Mouse (Mus musculus): ENCODE results near the gene Gm49337. TPM values are rescaled to one million over a fixed set of nuclear protein-coding genes. Genes with fewer than 3 reads are reported as not detected.

Gene Gm49337
- total and polyA plus RNA-seq, 3 experiments, result not detected

DNA sequence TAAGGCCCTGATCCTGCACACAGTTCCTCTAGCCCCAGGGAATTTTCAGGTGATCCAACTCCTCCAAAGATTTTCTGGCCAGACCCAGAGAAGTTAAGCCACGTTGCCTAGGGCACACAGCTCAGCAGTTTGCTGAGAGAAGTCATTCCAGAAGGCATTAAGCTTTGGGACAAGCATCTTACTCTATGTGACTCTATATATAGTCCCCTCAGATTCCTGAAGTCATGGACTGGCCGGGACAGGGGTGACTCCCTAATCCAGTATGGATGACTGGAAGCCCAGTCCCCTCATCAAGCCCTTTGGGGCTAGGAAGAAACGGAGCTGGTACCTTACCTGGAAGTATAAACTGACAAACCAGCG lies 22.3 kb upstream of the Gm49337 start:
- peak overlapping the region; percentile 86 for H3K9ac ChIP-seq (ENCODE audit: control insufficient read depth, low read depth, low read length, poor library complexity, severe bottlenecking)
- no peaks in the 10 kb centered on the region for H3K27me3 ChIP-seq (ENCODE audit: control insufficient read depth in 1 of 2, insufficient read depth in 2 of 2, low read length in 2 of 2)
- DNase-seq (ENCODE audit: low read depth, low spot score), result no peak
- H3K27ac ChIP-seq (ENCODE audit: control insufficient read depth, low read depth, low read length), result peak overlapping the region; percentile 32
- peaks cover 0 to 10% of the 10 kb centered on the region in 2 experiments; a peak in 2 of 4 replicates for H3K4me1 ChIP-seq (ENCODE audit: control insufficient read depth in 1 of 2, insufficient read depth in 2 of 2, low read length in 2 of 2)
- H3K4me3 ChIP-seq (ENCODE audit: control insufficient read depth in 1 of 2, insufficient read depth in 1 of 2, low read depth in 2 of 2, low read length in 2 of 2), result peak overlapping the region; percentile 90 to 98
- no peaks in the 10 kb centered on the region for H3K9me3 ChIP-seq (replicated peaks; ENCODE audit: insufficient read depth, low read length)
- 0 out of 2 replicates have a peak, but pooled peaks have one; percentile 1 for TF ChIP-seq HCFC1 (IDR thresholded peaks at IDR 0.05; ENCODE audit: low read depth, low read length)
- no peak for TF ChIP-seq GATA1 (IDR thresholded peaks at IDR 0.05; ENCODE audit: low read depth, low read length)
- no peak for TF ChIP-seq GABPA (IDR thresholded peaks at IDR 0.05; ENCODE audit: low read depth, low read length)
- TF ChIP-seq MYB (IDR thresholded peaks at IDR 0.05; ENCODE audit: low read depth, low read length), result no peak
- TF ChIP-seq MAX (IDR thresholded peaks at IDR 0.05; ENCODE audit: low read length), result peak; percentile 44; the same call in 1 of the 2 replicates
- H3K79me2 ChIP-seq (ENCODE audit: control insufficient read depth, insufficient read depth, low read length, poor library complexity), result peaks cover 14% of the 10 kb centered on the region
- H3K36me3 ChIP-seq (ENCODE audit: control insufficient read depth in 1 of 2, insufficient read depth in 2 of 2, low read length in 2 of 2), result peaks cover 2 to 4% of the 10 kb centered on the region in 2 experiments

- peaks cover 4 to 5% of the 10 kb centered on the region in 2 experiments for H3K36me3 ChIP-seq (ENCODE audit: control insufficient read depth in 1 of 2, insufficient read depth in 2 of 2, low read length in 2 of 2)
- no peak for DNase-seq (ENCODE audit: low read depth, low spot score)
- no peaks in the 10 kb centered on the region for H3K9me3 ChIP-seq (replicated peaks; ENCODE audit: insufficient read depth, low read length)
- peak within 1 kb of the TSS; percentile 90 to 98 for H3K4me3 ChIP-seq (ENCODE audit: control insufficient read depth in 1 of 2, insufficient read depth in 1 of 2, low read depth in 2 of 2, low read length in 2 of 2)
- no peaks in the 10 kb centered on the region for H3K27me3 ChIP-seq (ENCODE audit: control insufficient read depth in 1 of 2, insufficient read depth in 2 of 2, low read length in 2 of 2)
- TF ChIP-seq UBTF (IDR thresholded peaks at IDR 0.05; ENCODE audit: borderline replicate concordance, insufficient read depth, low read depth, low read length) (no peak), RAD21 (IDR thresholded peaks at IDR 0.05; ENCODE audit: low read depth, low read length) (no peak), MYC (IDR thresholded peaks at IDR 0.05; ENCODE audit: low read depth, low read length) (no peak), USF1 (IDR thresholded peaks at IDR 0.05; ENCODE audit: low read depth, low read length) (no peak), E2F4 (IDR thresholded peaks at IDR 0.05; ENCODE audit: borderline replicate concordance, low read depth, low read length) (no peak), JUND (IDR thresholded peaks at IDR 0.05; ENCODE audit: low read depth, low read length) (no peak), USF2 (IDR thresholded peaks at IDR 0.05; ENCODE audit: borderline replicate concordance in 1 of 2, insufficient read depth in 1 of 2, low read depth in 1 of 2, low read length in 2 of 2) (no peak), TAL1 (IDR thresholded peaks at IDR 0.05; ENCODE audit: low read length) (no peak), HCFC1 (IDR thresholded peaks at IDR 0.05; ENCODE audit: low read depth, low read length) (no peak)
- H3K79me2 ChIP-seq (ENCODE audit: control insufficient read depth, insufficient read depth, low read length, poor library complexity), result peaks cover 14% of the 10 kb centered on the region
- peak within 1 kb of the TSS; percentile 94 for H3K9ac ChIP-seq (ENCODE audit: control insufficient read depth, low read depth, low read length, poor library complexity, severe bottlenecking)
- peak within 1 kb of the TSS; percentile 67 for H3K27ac ChIP-seq (ENCODE audit: control insufficient read depth, low read depth, low read length)
- peaks cover 0 to 10% of the 10 kb centered on the region in 2 experiments; a peak in 2 of 4 replicates for H3K4me1 ChIP-seq (ENCODE audit: control insufficient read depth in 1 of 2, insufficient read depth in 2 of 2, low read length in 2 of 2)
Observed at GRCm38 (mm10) chr4:116151238-116151637, 21.9 kb upstream of the Gm49337 start, which contains the start of gene Lurap1. Lurap1 (minus strand) TSS chr4:116151338.

DNA sequence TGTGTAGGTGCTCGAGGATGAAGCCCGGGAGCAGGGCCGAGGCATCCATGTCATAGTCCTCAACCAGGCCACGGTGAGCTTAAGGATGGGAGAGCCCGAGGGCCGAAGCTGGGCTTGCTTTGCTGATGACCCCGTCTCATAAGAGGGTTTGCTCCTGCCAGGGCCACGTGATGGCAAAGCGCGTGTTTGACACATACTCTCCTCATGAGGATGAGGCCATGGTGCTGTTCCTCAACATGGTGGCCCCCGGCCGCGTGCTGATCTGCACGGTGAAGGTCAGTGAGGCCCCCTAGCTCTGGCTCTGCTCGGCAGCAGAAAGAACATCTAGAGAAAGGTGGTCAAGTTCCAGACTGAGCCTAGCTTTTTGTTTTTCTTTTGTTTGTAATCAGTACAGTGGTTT lies 20.5 kb upstream of the Gm49337 start:
- peaks cover 4 to 10% of the 10 kb centered on the region in 2 experiments for H3K36me3 ChIP-seq (ENCODE audit: control insufficient read depth in 1 of 2, insufficient read depth in 2 of 2, low read length in 2 of 2)

More for the DNA sequence above, 20.5 kb upstream of the Gm49337 start:
- no peak overlapping the region for H3K9ac ChIP-seq (ENCODE audit: control insufficient read depth, low read depth, low read length, poor library complexity, severe bottlenecking)
- H3K27ac ChIP-seq (ENCODE audit: control insufficient read depth, low read depth, low read length), result no peak overlapping the region
- H3K4me3 ChIP-seq (ENCODE audit: control insufficient read depth in 1 of 2, insufficient read depth in 1 of 2, low read depth in 2 of 2, low read length in 2 of 2), result no peak overlapping the region
- DNase-seq (ENCODE audit: low read depth, low spot score), result no peak
- no peaks in the 10 kb centered on the region for H3K27me3 ChIP-seq (ENCODE audit: control insufficient read depth in 1 of 2, insufficient read depth in 2 of 2, low read length in 2 of 2)
- no peaks in the 10 kb centered on the region for H3K9me3 ChIP-seq (replicated peaks; ENCODE audit: insufficient read depth, low read length)
- no peak for TF ChIP-seq UBTF (IDR thresholded peaks at IDR 0.05; ENCODE audit: borderline replicate concordance, insufficient read depth, low read depth, low read length)
- TF ChIP-seq KAT2A (conservative IDR thresholded peaks at IDR 0.05; ENCODE audit: low read depth, low read length), result no peak
- TF ChIP-seq CHD1 (IDR thresholded peaks at IDR 0.05; ENCODE audit: low read depth, low read length), result no peak
- TF ChIP-seq EP300 (IDR thresholded peaks at IDR 0.05; ENCODE audit: low read depth in 1 of 2, low read length in 2 of 2), result no peak
- TF ChIP-seq HCFC1 (IDR thresholded peaks at IDR 0.05; ENCODE audit: low read depth, low read length), result no peak
- TF ChIP-seq TAL1 (IDR thresholded peaks at IDR 0.05; ENCODE audit: low read length), result no peak
- no peak for TF ChIP-seq MEF2A (IDR thresholded peaks at IDR 0.05; ENCODE audit: extremely low read depth, insufficient replicate concordance, low read depth, low read length, poor library complexity, severe bottlenecking)
- no peak for TF ChIP-seq ZKSCAN1 (IDR thresholded peaks at IDR 0.05; ENCODE audit: low read depth, low read length)
- no peak for TF ChIP-seq MXI1 (IDR thresholded peaks at IDR 0.05; ENCODE audit: low read depth, low read length)
- peaks cover 14% of the 10 kb centered on the region for H3K79me2 ChIP-seq (ENCODE audit: control insufficient read depth, insufficient read depth, low read length, poor library complexity)
- H3K4me1 ChIP-seq (ENCODE audit: control insufficient read depth in 1 of 2, insufficient read depth in 2 of 2, low read length in 2 of 2), result peaks cover 0 to 10% of the 10 kb centered on the region in 2 experiments; a peak in 2 of 4 replicates
